Mouse (Mus musculus) skeletal muscle tissue, adult 2 months (tissue): ENCODE data around the gene 9930111J21Rik2.
"Not testable (repeated sequence)": the region's sequence is repeated elsewhere in the genome, so short reads cannot be mapped to it uniquely, and the experiment has no call there.

ENCODE experiments used
- DNase-seq: peaks from one replicate; pipeline ENCODE4 v3.0.0-alpha.2; 2012; ENCODE audit warnings: low read depth, low spot score

The 9930111J21Rik2 gene

GRCm38 (mm10) chr11:48978240-48978939 is 72.7 kb downstream of the 9930111J21Rik2 start, which contains the start of gene Olfr56:
TSS of gene Olfr56 (plus strand) at chr11:48978889.
- not testable (repeated sequence) for DNase-seq

- not testable (repeated sequence) for DNase-seq
These were observed 76.4 kb downstream of the 9930111J21Rik2 start for GRCm38 (mm10) chr11:48974686-48975085.
